Mouse (Mus musculus): ENCODE results near the gene Plxdc2. TPM values are rescaled to one million over a fixed set of nuclear protein-coding genes. Genes with fewer than 3 reads are reported as not detected.

The Plxdc2 gene
- 1 to 10 TPM in 1 of 2 experiments, under 1 TPM in 1; 0.71 to 1.3 TPM for polyA plus RNA-seq (2017; shearing (Covaris generic))

DNA sequence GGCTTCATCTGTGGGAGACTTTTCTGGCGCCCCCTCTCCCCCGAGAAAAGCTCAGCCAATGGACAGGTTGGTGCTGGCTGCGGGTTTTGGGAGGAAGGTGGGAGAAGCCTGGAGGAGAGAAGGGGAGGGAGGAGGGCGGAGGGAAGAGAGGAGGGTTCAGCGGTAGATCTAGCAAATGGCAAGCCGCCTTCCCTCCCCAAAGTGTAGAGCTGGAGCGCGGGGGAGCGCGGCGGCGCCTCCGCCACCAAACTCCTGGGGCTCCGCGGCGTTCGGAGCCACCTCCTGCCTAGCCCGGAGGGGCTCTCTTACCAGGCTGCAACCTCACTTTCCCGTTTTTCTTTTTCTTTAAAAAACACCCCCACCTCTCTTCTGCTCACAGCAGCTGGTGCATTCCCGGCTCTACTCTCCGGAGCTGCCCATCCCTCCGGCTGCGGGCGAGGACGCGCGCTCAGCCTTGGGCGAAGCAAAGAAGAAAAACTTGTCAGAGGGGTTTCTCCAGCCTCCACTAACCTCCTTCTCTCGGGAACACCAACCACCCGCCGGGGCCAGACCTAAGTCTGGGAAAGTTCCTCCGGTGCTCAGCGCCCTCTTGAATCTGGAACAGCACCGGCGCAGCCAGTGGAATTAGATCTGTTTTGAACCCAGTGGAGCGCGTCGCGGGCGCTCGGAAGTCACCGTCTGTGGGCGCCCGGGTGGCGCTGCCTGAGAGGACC lies at the start of gene Plxdc2:
Gene Plxdc2 (plus strand): TSS at position 199 of the 713 bp plus-strand sequence.

Measured in inflammation-experienced regulatory T-cells (primary cell).